Mouse (Mus musculus): ENCODE data around the gene Cep295nl.

DNA sequence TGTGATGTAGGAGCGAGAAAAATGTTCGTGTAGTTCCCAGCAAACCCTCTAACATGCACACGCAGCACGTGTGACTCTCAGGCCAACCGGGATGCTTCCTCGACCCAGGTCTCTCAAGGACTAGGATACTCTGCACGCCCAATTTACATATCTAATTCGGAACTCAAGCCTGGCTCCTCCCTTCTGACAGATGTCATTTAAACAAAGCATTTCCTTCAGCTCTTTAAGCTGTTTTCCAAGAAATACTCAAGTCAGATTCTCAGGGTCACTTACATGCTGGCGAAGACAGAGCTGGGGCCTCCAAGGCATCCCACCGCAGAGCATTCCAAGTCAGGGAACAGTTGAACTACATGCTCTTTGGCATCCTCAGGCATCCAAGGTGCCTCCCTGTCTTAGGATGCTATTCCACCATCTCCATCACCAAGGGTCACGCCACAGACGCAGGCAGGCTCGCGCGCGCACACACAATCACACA lies 53.2 kb downstream of the Cep295nl start:
- TF ChIP-seq CTCF (IDR thresholded peaks at IDR 0.05; ENCODE audit: borderline replicate concordance, extremely low read depth, insufficient read depth, insufficient read length) = no peak
- TF ChIP-seq POLR2A (IDR thresholded peaks at IDR 0.05; ENCODE audit: borderline replicate concordance, extremely low read depth, insufficient read depth, insufficient read length, poor library complexity, severe bottlenecking) = no peak

Data from brain, embryonic 14.5 days (tissue).